In genomic region chr3:122122127-122122663, GRCm38 (mm10) we compare ENCODE assay signal across 7 mouse cellular contexts.
DNase-seq lines count a peak whose midpoint lies in the region; ATAC-seq lines count a peak whose summit lies in the region.

No protein-coding gene starts in this region.

- ATAC-seq in intestine, embryonic 16.5 days, result peak; percentile 93

- no peaks in the 10 kb centered on the region for H3K36me3 ChIP-seq in intestine, embryonic 16.5 days (ENCODE audit: control insufficient read depth, insufficient read depth, low read length)
- H3K36me3 ChIP-seq in midbrain, embryonic 10.5 days, result no peaks in the 10 kb centered on the region

- peaks cover 11% of the 10 kb centered on the region; the same call in 1 of the 2 replicates for H3K4me1 ChIP-seq in intestine, embryonic 16.5 days (ENCODE audit: control insufficient read depth, insufficient read depth, low read length)
- peaks cover 16% of the 10 kb centered on the region for H3K4me1 ChIP-seq in midbrain, embryonic 10.5 days

- peak overlapping the region; percentile 43 for H3K4me3 ChIP-seq in intestine, embryonic 16.5 days (ENCODE audit: low read length)
- peak overlapping the region; percentile 41 for H3K4me3 ChIP-seq in midbrain, embryonic 10.5 days

- H3K9ac ChIP-seq in intestine, embryonic 16.5 days (ENCODE audit: low read depth, low read length), result peak overlapping the region; percentile 49

- no peaks in the 10 kb centered on the region for H3K9me3 ChIP-seq in intestine, embryonic 16.5 days (ENCODE audit: control insufficient read depth, low read length)
- H3K9me3 ChIP-seq in midbrain, embryonic 10.5 days (replicated peaks), result no peaks in the 10 kb centered on the region

- peak overlapping the region; percentile 57 for H3K27ac ChIP-seq in intestine, embryonic 16.5 days (ENCODE audit: low read length)
- peak overlapping the region; percentile 65; the same call in 1 of the 2 replicates for H3K27ac ChIP-seq in midbrain, embryonic 10.5 days (replicated peaks)

- 6% methylated on average over 17 of the region's 17 CpGs for WGBS in intestine, embryonic 16.5 days
- WGBS in midbrain, embryonic 10.5 days, result 14% methylated on average over 17 of the region's 17 CpGs

- peak overlapping the region; percentile 54 for H3K4me2 ChIP-seq in intestine, embryonic 16.5 days (ENCODE audit: low read depth, low read length)

- peak; percentile 82 to 89 for DNase-seq in adrenal gland, adult 18-20 months (ENCODE audit: low spot score in 2 of 2)
- DNase-seq in embryo, embryonic 10.5 days (ENCODE audit: low spot score), result peak; percentile 96
- peak; percentile 91 to 96 for DNase-seq in gastrocnemius, postnatal 4 days (ENCODE audit: low spot score in 2 of 2)
- DNase-seq in left cerebral cortex, postnatal 36 days (ENCODE audit: low spot score in 2 of 2), result peak; percentile 82 to 88
- peak; percentile 92 for DNase-seq in midbrain, embryonic 10.5 days (ENCODE audit: low spot score)
- peak; percentile 16 for DNase-seq in spleen, adult 12 weeks (ENCODE audit: low spot score)

- intact Hi-C loops in left cerebral cortex, postnatal 36 days (cut with DNase I), result loop anchor here (1.0 to 5.0 kb wide), 2 partner anchors 155 to 237 kb away; no protein-coding TSS in a partner anchor

- no peaks in the 10 kb centered on the region for H3K27me3 ChIP-seq in intestine, embryonic 16.5 days (replicated peaks; ENCODE audit: control insufficient read depth, insufficient read depth, low read length)
- H3K27me3 ChIP-seq in midbrain, embryonic 10.5 days (ENCODE audit: low read depth, poor library complexity, severe bottlenecking), result peaks cover 19% of the 10 kb centered on the region; the same call in 1 of the 2 replicates

Comparison
In these comparisons a context has a peak if more than half of its experiments do, and no peak if none do; other contexts are left out.
1. Peak in every context shown above with its lines: DNase-seq, ATAC-seq, H3K4me3 ChIP-seq and H3K27ac ChIP-seq.
2. DNase-seq: peak in every context shown above with its lines; median percentile 96 in embryo, embryonic 10.5 days; 94 in gastrocnemius, postnatal 4 days; 92 in midbrain, embryonic 10.5 days; 86 in adrenal gland, adult 18-20 months; 85 in left cerebral cortex, postnatal 36 days; 16 in spleen, adult 12 weeks.